Mouse (Mus musculus): ENCODE results near the gene Rad51ap2. TPM values are rescaled to one million over a fixed set of nuclear protein-coding genes. Genes with fewer than 3 reads are reported as not detected.

The Rad51ap2 gene
- total and polyA plus RNA-seq, 3 experiments = not detected

GRCm38 (mm10) chr12:11456632-11457031 lies 753 bp downstream of the Rad51ap2 start:
- TF ChIP-seq CHD1 (IDR thresholded peaks at IDR 0.05; ENCODE audit: low read depth, low read length) (no peak), BHLHE40 (IDR thresholded peaks at IDR 0.05; ENCODE audit: low read depth, low read length) (no peak), NRF1 (IDR thresholded peaks at IDR 0.05; ENCODE audit: low read depth, low read length) (no peak), ZKSCAN1 (IDR thresholded peaks at IDR 0.05; ENCODE audit: borderline replicate concordance, low read depth, low read length) (no peak), ELF1 (IDR thresholded peaks at IDR 0.05; ENCODE audit: low read depth, low read length) (no peak), UBTF (IDR thresholded peaks at IDR 0.05; ENCODE audit: low read depth, low read length) (no peak)
- in situ Hi-C loops (cut with MboI; ENCODE audit: low pct_ligation_motif_present, low pct_unique_long_range_greater_than_20kb, low sequenced_read_pairs) = no loop called here

More at GRCm38 (mm10) chr12:11456632-11457031, 753 bp downstream of the Rad51ap2 start:
- Histone ChIP-seq H3K4me3 (replicated peaks in 1 of 3; ENCODE audit: low read depth in 2 of 3, low read length in 2 of 3, poor library complexity in 1 of 3) (no peak overlapping the region), H3K4me2 (ENCODE audit: insufficient read depth, low read depth, poor library complexity, severe bottlenecking) (no peak overlapping the region), H3K27ac (ENCODE audit: insufficient read depth, low read depth) (no peak overlapping the region), H3K36me3 (replicated peaks in 1 of 2; ENCODE audit: control insufficient read depth in 1 of 2, insufficient read depth in 1 of 2, low read length in 1 of 2) (no peaks in the 10 kb centered on the region), H3K9ac (ENCODE audit: insufficient read depth, low read depth) (no peak overlapping the region), H3K4me1 (ENCODE audit: control insufficient read depth in 1 of 2, insufficient read depth in 2 of 2) (no peaks in the 10 kb centered on the region), H3K9me3 (replicated peaks; ENCODE audit: low read length) (peaks cover 2% of the 10 kb centered on the region), H3K27me3 (replicated peaks) (no peaks in the 10 kb centered on the region), H3K79me2 (replicated peaks; ENCODE audit: control insufficient read depth, extremely low read depth, insufficient read depth, poor library complexity, severe bottlenecking) (no peaks in the 10 kb centered on the region)
- no peak for DNase-seq (ENCODE audit: extremely low read depth)
- dilution Hi-C loops (cut with MboI; ENCODE audit: extremely low pct_ligation_motif_present, extremely low pct_unique_long_range_greater_than_20kb, low sequenced_read_pairs) = no loop called here

Other genes starting within 250 kb of the Rad51ap2 start
- gene Msgn1, start 247.1 kb upstream of the Rad51ap2 start, total RNA-seq (2012; rRNA removed) = not detected in 2 replicates
- gene Msgn1, start 247.1 kb upstream of the Rad51ap2 start, total RNA-seq (2014; rRNA removed) = not detected in 2 replicates
- not detected in 2 replicates for gene Msgn1, start 247.1 kb upstream of the Rad51ap2 start, polyA plus RNA-seq (2012; ENCODE audit: insufficient read length, low read depth)
- 13.2 and 16.8 TPM in 2 replicates for gene Gen1, start 190.3 kb upstream of the Rad51ap2 start, total RNA-seq (2012; rRNA removed)
- gene Gen1, start 190.3 kb upstream of the Rad51ap2 start, total RNA-seq (2014; rRNA removed) = 14.4 and 14.8 TPM in 2 replicates
- gene Gen1, start 190.3 kb upstream of the Rad51ap2 start, polyA plus RNA-seq (2012; ENCODE audit: insufficient read length, low read depth) = 14.3 and 15.3 TPM in 2 replicates
- 48.9 and 50.1 TPM in 2 replicates for gene Smc6, start 190.2 kb upstream of the Rad51ap2 start, total RNA-seq (2012; rRNA removed)
- 47.9 and 55.8 TPM in 2 replicates for gene Smc6, start 190.2 kb upstream of the Rad51ap2 start, total RNA-seq (2014; rRNA removed)
- gene Smc6, start 190.2 kb upstream of the Rad51ap2 start, polyA plus RNA-seq (2012; ENCODE audit: insufficient read length, low read depth) = 62.9 and 84.4 TPM in 2 replicates
- not detected in 2 replicates for gene Vsnl1, start 19.5 kb upstream of the Rad51ap2 start, total RNA-seq (2012; rRNA removed)
- gene Vsnl1, start 19.5 kb upstream of the Rad51ap2 start, total RNA-seq (2014; rRNA removed) = not detected in 2 replicates
- gene Vsnl1, start 19.5 kb upstream of the Rad51ap2 start, polyA plus RNA-seq (2012; ENCODE audit: insufficient read length, low read depth) = not detected in 2 replicates

Data from CH12.LX (cell line).